Mouse (Mus musculus) right cerebral cortex, postnatal 25 days (tissue): Measurements from ENCODE around the gene Pabpn1.

Source experiments
- DNase-seq: peaks from one replicate; pipeline ENCODE4 v3.0.0; 2022

The Pabpn1 gene

GRCm38 (mm10) chr14:54893651-54894181 is 1.4 kb downstream of the Pabpn1 start:
- DNase-seq = peak; percentile 99

GRCm38 (mm10) chr14:54894296-54895151 is 2.2 kb downstream of the Pabpn1 start:
- DNase-seq = no peak

- no peak for DNase-seq
These were observed 5.1 kb downstream of the Pabpn1 start for GRCm38 (mm10) chr14:54897445-54897844.

GRCm38 (mm10) chr14:54900383-54900782 is 8.1 kb downstream of the Pabpn1 start:
- DNase-seq = peak; percentile 53

- no peak for DNase-seq
These were observed 11.3 kb downstream of the Pabpn1 start for GRCm38 (mm10) chr14:54903641-54904040.

- no peak for DNase-seq
These were observed 16.4 kb downstream of the Pabpn1 start for GRCm38 (mm10) chr14:54908682-54909081.

GRCm38 (mm10) chr14:54912109-54912850 is 20.0 kb downstream of the Pabpn1 start:
- DNase-seq = peak; percentile 40

- DNase-seq = peak; percentile 84
These were observed 20.6 kb downstream of the Pabpn1 start, which contains the start of gene Slc22a17 for GRCm38 (mm10) chr14:54912886-54913285. TSS of gene Slc22a17 (minus strand) at chr14:54913132.

- no peak for DNase-seq
These were observed 21.0 kb downstream of the Pabpn1 start for GRCm38 (mm10) chr14:54913343-54913742.

- DNase-seq = no peak
These were observed 27.9 kb downstream of the Pabpn1 start for GRCm38 (mm10) chr14:54920076-54920685.

GRCm38 (mm10) chr14:54924641-54925348 is 32.5 kb downstream of the Pabpn1 start:
- no peak for DNase-seq

- DNase-seq = peak; percentile 47
These were observed 33.3 kb downstream of the Pabpn1 start, which contains the start of gene Efs for GRCm38 (mm10) chr14:54925349-54926342. TSS of gene Efs (minus strand) at chr14:54926126.

GRCm38 (mm10) chr14:54926401-54927158 is 34.3 kb downstream of the Pabpn1 start:
- no peak for DNase-seq

GRCm38 (mm10) chr14:54927296-54927695 is 35.0 kb downstream of the Pabpn1 start:
- DNase-seq = no peak

GRCm38 (mm10) chr14:54929801-54930200 is 37.5 kb downstream of the Pabpn1 start:
- no peak for DNase-seq

GRCm38 (mm10) chr14:54930431-54930830 is 38.1 kb downstream of the Pabpn1 start:
- DNase-seq = no peak

GRCm38 (mm10) chr14:54932645-54933150 is 40.4 kb downstream of the Pabpn1 start, which contains the start of gene Il25:
TSS of gene Il25 (plus strand) at chr14:54932695.
- DNase-seq = no peak

GRCm38 (mm10) chr14:54935904-54936830 is 43.9 kb downstream of the Pabpn1 start, which contains the start of gene Cmtm5:
TSS of gene Cmtm5 (plus strand) at chr14:54936261.
- peak; percentile 45 for DNase-seq

- no peak for DNase-seq
These were observed 44.5 kb downstream of the Pabpn1 start for GRCm38 (mm10) chr14:54936831-54937160.
